Mouse (Mus musculus) E14TG2a.4 (cell line): ENCODE measurements around the gene Methig1.

ENCODE experiments used
- CTCF ChIP-seq: conservative IDR thresholded peaks from 2 replicates; pipeline ENCODE4 v1.5.1; 2014; ENCODE audit warnings: low read length
- POU5F1 ChIP-seq: IDR thresholded peaks from 2 replicates; pipeline ENCODE4 v1.6.1; 2014; ENCODE audit warnings: low read length, borderline replicate concordance

DNA sequence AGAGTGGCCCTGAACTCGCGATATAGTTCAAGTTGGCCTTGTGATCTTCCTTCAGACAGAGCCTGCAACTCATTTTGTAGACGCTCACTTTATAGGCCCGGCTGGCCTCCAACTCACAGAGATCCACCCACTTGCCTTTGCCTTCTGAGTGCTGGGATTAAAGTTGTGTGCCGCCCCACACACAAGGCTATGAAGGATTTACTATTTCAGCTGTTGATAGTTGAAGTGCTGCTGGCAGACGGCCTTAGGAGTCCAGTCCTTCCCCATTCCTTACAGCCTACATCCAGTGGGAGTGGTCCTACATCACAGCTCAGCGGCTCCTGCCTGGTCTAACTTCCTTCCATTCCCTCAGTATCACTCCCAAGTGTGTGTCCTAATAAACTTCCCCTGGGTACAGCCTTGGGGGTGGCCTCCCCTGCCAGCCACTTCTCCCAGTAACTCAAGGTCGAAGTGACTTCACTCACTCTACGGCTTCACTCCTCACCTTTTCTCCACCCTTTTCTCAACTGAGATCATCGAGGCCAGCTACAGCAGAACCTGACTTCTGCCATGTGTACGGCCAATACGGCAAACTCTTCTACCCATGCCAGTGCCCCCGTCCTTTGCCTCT lies 75.5 kb downstream of the Methig1 start:
- TF ChIP-seq CTCF (no peak), POU5F1 (no peak)
